ENCODE assay signal across 9 mouse cellular contexts in the genomic region with DNA sequence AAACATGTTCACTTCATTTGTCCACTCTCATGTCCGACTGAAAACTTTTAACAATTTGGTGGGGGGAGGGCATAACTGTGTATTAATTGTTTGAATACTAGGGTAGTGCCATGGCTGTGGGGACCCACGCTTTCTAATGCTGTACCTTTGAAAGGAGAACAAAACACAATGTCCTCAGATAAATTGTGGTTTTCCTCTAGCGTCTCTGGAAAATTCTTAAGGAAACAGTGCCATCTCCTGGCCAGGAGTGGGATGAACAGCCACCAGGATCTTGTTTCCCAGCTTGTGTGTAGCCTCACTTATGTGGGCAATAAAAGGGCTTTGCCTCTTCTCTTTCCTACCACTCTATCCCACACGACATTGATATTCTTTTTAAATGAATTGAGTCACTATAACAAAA. TPM values are rescaled to one million over a fixed set of nuclear protein-coding genes. Genes with fewer than 3 reads are reported as not detected.
A peak's percentile ranks its signal among the peaks of the same experiment; 100 is the strongest.
DNase-seq lines count a peak whose midpoint lies in the region; ATAC-seq and TF ChIP-seq lines count a peak whose summit lies in the region.
"Had no signal": no experiment of that assay in that cellular context is flagged by ENCODE, and none has a peak within 500 bp of the region (broad histone marks: within the 10 kb centered on the region; RNA-seq: fewer than 3 reads in every experiment).

No protein-coding gene starts in this region.

- H3K4me3 ChIP-seq in ES-E14 (ENCODE audit: insufficient read depth in 1 of 2, low read depth in 1 of 2, low read length in 2 of 2, poor library complexity in 1 of 2, severe bottlenecking in 1 of 2) = no peak overlapping the region
- no peak overlapping the region for H3K4me3 ChIP-seq in embryonic facial prominence, embryonic 11.5 days (ENCODE audit: low read depth, low read length)
- H3K4me3 ChIP-seq in layer of hippocampus, adult 2 months = no peak overlapping the region
- H3K4me3 ChIP-seq: limb, embryonic 12.5 days had no signal

- DNase-seq in ES-E14 (ENCODE audit: low read depth, low spot score) = peak; percentile 62
- DNase-seq in adrenal gland, postnatal 14 days = peak; percentile 70
- DNase-seq in embryonic facial prominence, embryonic 11.5 days (ENCODE audit: low spot score) = peak; percentile 89
- DNase-seq in heart, adult 9 months (ENCODE audit: low spot score in 2 of 2) = peak; percentile 5 to 32
- peak; percentile 73 to 87 for DNase-seq in layer of hippocampus, adult 2 months (ENCODE audit: low spot score in 2 of 2)
- peak; percentile 74 for DNase-seq in lung, postnatal 14 days
- peak; percentile 93 for DNase-seq in retina, embryonic 14.5 days (ENCODE audit: low spot score)
- peak; percentile 61 to 70 for DNase-seq in urinary bladder, postnatal 36 days (ENCODE audit: low spot score in 2 of 2)

- no peak for ATAC-seq in embryonic facial prominence, embryonic 11.5 days (replicated peaks; ENCODE audit: insufficient number of reproducible peaks, low FRiP score, low TSS enrichment, low read depth)

- H3K27ac ChIP-seq in ES-E14 (ENCODE audit: insufficient read depth, low read depth, low read length, poor library complexity, severe bottlenecking) = no peak overlapping the region
- H3K27ac ChIP-seq in embryonic facial prominence, embryonic 11.5 days (replicated peaks; ENCODE audit: low read depth, low read length) = no peak overlapping the region
- H3K27ac ChIP-seq in layer of hippocampus, adult 2 months = no peak overlapping the region
- H3K27ac ChIP-seq: limb, embryonic 12.5 days had no signal

- H3K27me3 ChIP-seq in embryonic facial prominence, embryonic 11.5 days (ENCODE audit: control insufficient read depth, insufficient read depth, low read length) = no peaks in the 10 kb centered on the region

- no peaks in the 10 kb centered on the region for H3K9me3 ChIP-seq in ES-E14 (ENCODE audit: control insufficient read depth, insufficient read depth, low read depth, low read length)
- no peaks in the 10 kb centered on the region for H3K9me3 ChIP-seq in embryonic facial prominence, embryonic 11.5 days (replicated peaks; ENCODE audit: control insufficient read depth, low read length)
- H3K9me3 ChIP-seq: limb, embryonic 12.5 days had no signal

- H3K4me1 ChIP-seq in ES-E14 (ENCODE audit: control insufficient read depth in 2 of 2, insufficient read depth in 2 of 2, low read length in 2 of 2, poor library complexity in 1 of 2) = no peaks in the 10 kb centered on the region
- H3K4me1 ChIP-seq in embryonic facial prominence, embryonic 11.5 days (ENCODE audit: control insufficient read depth, insufficient read depth, low read length) = no peaks in the 10 kb centered on the region
- H3K4me1 ChIP-seq: limb, embryonic 12.5 days had no signal

- in situ Hi-C loops in ES-E14 (cut with MboI; ENCODE audit: low sequenced_read_pairs in 2 of 2, unreplicated experiment in 2 of 2) = loop anchor here (10.0 to 25.0 kb wide), 3 partner anchors 449 to 827 kb away; no protein-coding TSS in a partner anchor

- TF ChIP-seq CTCF in layer of hippocampus, adult 2 months (conservative IDR thresholded peaks at IDR 0.05) = peak; percentile 95

- no peaks in the 10 kb centered on the region for H3K36me3 ChIP-seq in ES-E14 (ENCODE audit: control insufficient read depth, insufficient read depth, low read length, poor library complexity, severe bottlenecking)
- no peaks in the 10 kb centered on the region for H3K36me3 ChIP-seq in embryonic facial prominence, embryonic 11.5 days (replicated peaks; ENCODE audit: control insufficient read depth, insufficient read depth, low read depth, low read length)
- H3K36me3 ChIP-seq: limb, embryonic 12.5 days had no signal

- no peak overlapping the region for H3K9ac ChIP-seq in ES-E14 (ENCODE audit: insufficient read depth, low read depth, low read length, poor library complexity, severe bottlenecking)
- H3K9ac ChIP-seq in embryonic facial prominence, embryonic 11.5 days (replicated peaks; ENCODE audit: low read length) = no peak overlapping the region
- H3K9ac ChIP-seq: limb, embryonic 12.5 days had no signal

- 16% methylated on average over 4 of the region's 4 CpGs for WGBS in embryonic facial prominence, embryonic 11.5 days

- H3K4me2 ChIP-seq in embryonic facial prominence, embryonic 11.5 days (ENCODE audit: low read depth, low read length) = no peak overlapping the region
- H3K4me2 ChIP-seq: limb, embryonic 12.5 days had no signal

TF ChIP-seq in ES-E14, 5 proteins besides CTCF, POLR2A, EP300 and RAD21:
- TF ChIP-seq ZC3H11A (IDR thresholded peaks at IDR 0.05; ENCODE audit: borderline replicate concordance, low read depth, low read length) = peak; percentile 93; the same call in 1 of the 2 replicates
- TF ChIP-seq ZNF384 (IDR thresholded peaks at IDR 0.05; ENCODE audit: low read depth, low read length) = no peak

RNA-seq across cellular contexts. Expression of a gene that starts 49.1 kb away (rescaled TPM):
- 6.6 and 8.1 TPM in 2 replicates for total RNA-seq in ES-E14 (2012; rRNA removed)
- 6.7 and 9.1 TPM in 2 replicates for total RNA-seq in adrenal gland, postnatal 14 days (2021)
- polyA plus RNA-seq in embryonic facial prominence, embryonic 11.5 days (2014; fragmentation: Nextera tagmentation; extraction: Ambion mirVana) = 7.3 and 8.4 TPM in 2 replicates
- total RNA-seq in layer of hippocampus, adult 2 months (2021) = 10 to 100 TPM; 21.5 to 24.7 TPM

RNA-seq across cellular contexts. Expression of a gene that starts 49.2 kb away (rescaled TPM):
- 0.27 TPM in 1 of 2 replicates, not detected in the other for total RNA-seq in ES-E14 (2012; rRNA removed)
- total RNA-seq in adrenal gland, postnatal 14 days (2021) = not detected in 2 replicates
- polyA plus RNA-seq in embryonic facial prominence, embryonic 11.5 days (2014; fragmentation: Nextera tagmentation; extraction: Ambion mirVana) = 2.2 and 2.9 TPM in 2 replicates
- total RNA-seq in layer of hippocampus, adult 2 months (2021) = 1 to 10 TPM; 2.2 to 2.5 TPM

Comparison
In these comparisons a context has a peak if more than half of its experiments do, and no peak if none do; other contexts are left out.
1. DNase-seq: peak in every context shown above with its lines; median percentile 93 in retina, embryonic 14.5 days; 89 in embryonic facial prominence, embryonic 11.5 days; 80 in layer of hippocampus, adult 2 months; 74 in lung, postnatal 14 days; 70 in adrenal gland, postnatal 14 days; 66 in urinary bladder, postnatal 36 days; 62 in ES-E14; 18 in heart, adult 9 months.